Mouse (Mus musculus) ES-E14 (cell line): ENCODE results near the gene Haspin. TPM values are rescaled to one million over a fixed set of nuclear protein-coding genes. Genes with fewer than 3 reads are reported as not detected.

Experiments
- DNase-seq: peaks from one replicate; pipeline ENCODE4 v3.0.0-alpha.2; 2013; ENCODE audit warnings: low read depth, low spot score
- H3K27ac ChIP-seq: 2 replicates; pipeline ENCODE4 v1.5.1; 2012; ENCODE audit warnings: low read depth, mild to moderate bottlenecking, low read length, moderate library complexity, mixed read lengths; ENCODE audit not compliant: poor library complexity, insufficient read depth, severe bottlenecking
- H3K36me3 ChIP-seq: 2 replicates; pipeline ENCODE4 v1.6.1; 2012; ENCODE audit warnings: mild to moderate bottlenecking, low read length, moderate library complexity, mixed read lengths; ENCODE audit not compliant: control insufficient read depth, poor library complexity, insufficient read depth, severe bottlenecking
- H3K4me1 ChIP-seq, 2 experiments: fragments of 150-350 bp in 1 of 2; sonication (generic) in 1 of 2; 2 replicates each; pipeline ENCODE4 v1.6.1; 2012; ENCODE audit warnings: low read length in 2 of 2, mild to moderate bottlenecking in 1 of 2, mixed read lengths in 1 of 2; ENCODE audit not compliant: control insufficient read depth in 2 of 2, insufficient read depth in 2 of 2, poor library complexity in 1 of 2
- H3K4me3 ChIP-seq, 2 experiments: fragments of 150-350 bp in 1 of 2; sonication (generic) in 1 of 2; 2 replicates each; pipeline ENCODE4 v1.5.1; 2012; ENCODE audit warnings: low read length in 2 of 2, low read depth in 1 of 2, mild to moderate bottlenecking in 1 of 2, mixed read lengths in 1 of 2; ENCODE audit not compliant: insufficient read depth in 1 of 2, poor library complexity in 1 of 2, severe bottlenecking in 1 of 2
- H3K9ac ChIP-seq: 2 replicates; pipeline ENCODE4 v1.6.1; 2012; ENCODE audit warnings: low read depth, mild to moderate bottlenecking, low read length, mixed read lengths; ENCODE audit not compliant: poor library complexity, insufficient read depth, severe bottlenecking
- H3K9me3 ChIP-seq: fragments of 150-350 bp; sonication (generic); 2 replicates; pipeline ENCODE4 v1.6.1; 2012; ENCODE audit warnings: low read depth, mild to moderate bottlenecking, low read length; ENCODE audit not compliant: control insufficient read depth, insufficient read depth
- CHD2 ChIP-seq: IDR thresholded peaks from 2 replicates; pipeline ENCODE4 v1.6.1; 2014; ENCODE audit warnings: mild to moderate bottlenecking, low read depth, low read length, inconsistent platforms
- HCFC1 ChIP-seq: IDR thresholded peaks from 2 replicates; pipeline ENCODE4 v1.6.1; 2012; ENCODE audit warnings: low read length, inconsistent platforms, borderline replicate concordance; ENCODE audit not compliant: insufficient read depth
- MAFK ChIP-seq: IDR thresholded peaks from 2 replicates; pipeline ENCODE4 v1.6.1; 2014; ENCODE audit warnings: mild to moderate bottlenecking, low read depth, low read length, inconsistent platforms; ENCODE audit not compliant: insufficient read depth
- ZC3H11A ChIP-seq: IDR thresholded peaks from 2 replicates; pipeline ENCODE4 v1.6.1; 2012; ENCODE audit warnings: low read depth, mild to moderate bottlenecking, inconsistent platforms, low read length, borderline replicate concordance
- ZNF384 ChIP-seq: IDR thresholded peaks from 2 replicates; pipeline ENCODE4 v1.6.1; 2012; ENCODE audit warnings: low read depth, low read length, inconsistent platforms
- in situ Hi-C, 2 experiments: fragments of 600-800 bp; cut with MboI; formaldehyde crosslinking; loops; one replicate each; pipeline ENCODE4 v1.15.1; 2025; ENCODE audit warnings: low sequenced_read_pairs in 2 of 2, inconsistent platforms in 1 of 2; ENCODE audit not compliant: unreplicated experiment in 2 of 2
- total RNA-seq: library from RNA; depleted of rRNA; stranded (reverse); fragments of 300-350 nt; gene quantifications from 2 replicates; pipeline ENCODE4 v1.2.3, GENCODE M21; 2012

The Haspin gene
- total RNA-seq, 1 experiment: 25.5 TPM

- Histone ChIP-seq H3K27ac (no peak overlapping the region; the same call in 1 of the 2 replicates), H3K9ac (no peak overlapping the region), H3K36me3 (no peaks in the 10 kb centered on the region), H3K4me1 (no peaks in the 10 kb centered on the region), H3K9me3 (no peaks in the 10 kb centered on the region), H3K4me3 (no peak overlapping the region)
- DNase-seq: no peak
- TF ChIP-seq ZNF384 (no peak), ZC3H11A (no peak), MAFK (no peak), CHD2 (no peak), HCFC1 (no peak)
- in situ Hi-C loops: no loop called here
Measured at GRCm38 (mm10) chr11:73094231-73094995, 43.7 kb downstream of the Haspin start.

DNA sequence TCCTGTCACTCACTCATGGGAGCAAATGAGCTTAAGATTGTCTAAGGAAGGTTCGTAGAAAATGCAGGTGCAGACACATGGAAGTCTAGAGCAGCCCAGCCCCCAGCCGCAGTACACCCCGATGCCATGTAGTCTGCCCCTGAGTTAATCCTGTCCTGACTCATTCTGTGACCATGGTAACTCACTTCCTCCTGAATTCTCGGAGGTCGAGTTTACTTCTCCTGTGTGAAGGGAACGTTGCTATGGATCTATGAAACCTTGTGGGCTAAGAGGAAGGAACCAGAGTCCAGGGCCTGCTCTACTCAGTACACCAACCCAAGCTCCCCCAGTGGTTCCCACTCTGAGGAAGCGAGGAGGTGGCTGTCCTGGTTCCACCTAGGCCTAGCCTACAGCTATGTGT, 45.2 kb downstream of the Haspin start:
- TF ChIP-seq MAFK: no peak
- no peak for TF ChIP-seq ZNF384
- no peak for TF ChIP-seq ZC3H11A
- TF ChIP-seq CHD2: no peak
- no peak for TF ChIP-seq HCFC1
- Histone ChIP-seq H3K9ac (no peak overlapping the region), H3K9me3 (no peaks in the 10 kb centered on the region), H3K36me3 (no peaks in the 10 kb centered on the region), H3K4me1 (no peaks in the 10 kb centered on the region), H3K27ac (no peak overlapping the region), H3K4me3 (no peak overlapping the region)
- no peak for DNase-seq
- in situ Hi-C loops: no loop called here

DNA sequence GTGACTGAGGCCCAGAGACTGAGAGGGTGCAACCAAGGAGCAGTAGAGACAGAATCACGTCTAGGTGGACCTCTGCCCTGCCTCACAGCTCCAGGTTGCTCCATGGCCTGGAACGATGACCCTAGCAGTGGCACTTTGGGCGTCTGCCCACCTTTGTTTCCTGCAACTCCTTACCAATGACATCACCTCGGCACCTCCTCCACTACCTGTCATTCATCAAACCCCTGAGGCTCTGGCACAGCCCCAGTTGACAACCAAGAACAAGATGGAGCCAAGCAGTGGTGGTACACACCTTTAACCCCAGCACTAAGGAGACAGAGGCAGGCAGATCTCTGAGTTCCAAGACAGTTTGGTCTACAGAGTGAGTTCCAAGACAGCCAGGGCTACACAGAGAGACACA, 46.0 kb downstream of the Haspin start:
- H3K4me1 ChIP-seq: no peaks in the 10 kb centered on the region
- H3K4me3 ChIP-seq: no peak overlapping the region
- no peak for TF ChIP-seq ZNF384
- no peak for TF ChIP-seq MAFK
- no peak for TF ChIP-seq CHD2
- TF ChIP-seq HCFC1: no peak
- in situ Hi-C loops: no loop called here
- H3K9ac ChIP-seq: no peak overlapping the region
- no peaks in the 10 kb centered on the region for H3K9me3 ChIP-seq
- no peak overlapping the region for H3K27ac ChIP-seq
- DNase-seq: no peak
- no peaks in the 10 kb centered on the region for H3K36me3 ChIP-seq

GRCm38 (mm10) chr11:73090826-73091225, 47.3 kb downstream of the Haspin start:
- no peak for DNase-seq
- in situ Hi-C loops: no loop called here

More at GRCm38 (mm10) chr11:73090826-73091225, 47.3 kb downstream of the Haspin start:
- Histone ChIP-seq H3K9me3 (no peaks in the 10 kb centered on the region), H3K27ac (no peak overlapping the region), H3K36me3 (no peaks in the 10 kb centered on the region), H3K4me3 (no peak overlapping the region), H3K9ac (no peak overlapping the region), H3K4me1 (no peaks in the 10 kb centered on the region)
- TF ChIP-seq ZC3H11A: no peak
- TF ChIP-seq MAFK: no peak
- no peak for TF ChIP-seq ZNF384
- TF ChIP-seq CHD2: no peak
- no peak for TF ChIP-seq HCFC1
